Mouse (Mus musculus) E14TG2a.4 (cell line): ENCODE measurements around the gene Fap.

Experiments used
- CTCF ChIP-seq: conservative IDR thresholded peaks from 2 replicates; pipeline ENCODE4 v1.5.1; 2014; ENCODE audit warnings: low read length
- NANOG ChIP-seq: IDR thresholded peaks from 2 replicates; pipeline ENCODE4 v1.6.1; 2014; ENCODE audit warnings: borderline replicate concordance, low read length, mixed read lengths
- POU5F1 ChIP-seq: IDR thresholded peaks from 2 replicates; pipeline ENCODE4 v1.6.1; 2014; ENCODE audit warnings: low read length, borderline replicate concordance

DNA sequence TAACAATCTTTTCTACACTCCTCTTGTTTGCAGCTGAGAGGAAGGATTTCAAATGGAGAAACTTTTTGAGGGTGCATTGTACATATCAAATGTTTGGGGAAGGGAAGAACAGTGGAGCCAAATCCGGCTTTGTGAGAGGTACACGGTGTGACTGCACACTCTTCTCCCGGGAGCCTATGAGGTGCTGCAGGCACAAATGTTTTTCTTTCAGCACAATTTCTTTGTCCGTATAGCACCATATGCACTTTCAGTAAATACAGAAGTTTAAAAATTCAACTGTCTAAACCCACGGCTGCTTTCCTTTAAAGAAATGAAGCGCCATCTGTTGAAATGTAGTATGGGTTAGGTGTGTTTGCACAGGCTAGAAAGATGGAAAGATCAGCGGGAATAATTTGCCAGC is 375 bp upstream of the Fap start:
- TF ChIP-seq POU5F1 (no peak), CTCF (no peak), NANOG (no peak)
